Mouse (Mus musculus) large intestine, adult 2 months (tissue): ENCODE results near the gene Napepld. TPM values are rescaled to one million over a fixed set of nuclear protein-coding genes. Genes with fewer than 3 reads are reported as not detected.
A peak's percentile ranks its signal among the peaks of the same experiment; 100 is the strongest.

Source experiments
- DNase-seq: peaks from one replicate; pipeline ENCODE4 v3.0.0-alpha.2; 2012; ENCODE audit warnings: low read depth, low spot score
- WGBS: fragments of 180-500 bp; shearing (Covaris S2); methylation state at CpG from one replicate; pipeline ENCODE4 v1.1.7; 2018; 5-methylcytosine and 5-hydroxymethylcytosine counted together
- polyA plus RNA-seq: library from polyadenylated mRNA; depleted of rRNA; stranded (reverse); fragments of >200 nt; gene quantifications from 2 replicates; pipeline ENCODE4 v1.2.3, GENCODE M21; 2012; rRNA removed

Gene Napepld
- polyA plus RNA-seq = 2.7 and 2.8 TPM in 2 replicates

- under 1% methylated on average over 59 of the region's 59 CpGs for WGBS
- peak; percentile 88 for DNase-seq
Observed at GRCm38 (mm10) chr5:21701351-21702008, at the start of gene Napepld. Napepld (minus strand) TSS chr5:21701396.

- 97% methylated on average over 7 of the region's 8 CpGs for WGBS
Observed at GRCm38 (mm10) chr5:21745966-21746365, 44.8 kb upstream of the Napepld start.

GRCm38 (mm10) chr5:21744651-21745050, 43.5 kb upstream of the Napepld start:
- DNase-seq = no peak

More at GRCm38 (mm10) chr5:21745966-21746365, 44.8 kb upstream of the Napepld start:
- DNase-seq = no peak

GRCm38 (mm10) chr5:21743606-21744005, 42.4 kb upstream of the Napepld start:
- WGBS = 95% methylated on average over 10 of the region's 10 CpGs
- DNase-seq = no peak

- 89% methylated on average over 13 of the region's 13 CpGs for WGBS
- DNase-seq = no peak
Observed at GRCm38 (mm10) chr5:21739881-21740280, 38.7 kb upstream of the Napepld start.

- DNase-seq = no peak
- 80% methylated on average over 11 of the region's 11 CpGs for WGBS
Observed at GRCm38 (mm10) chr5:21739120-21739519, 37.9 kb upstream of the Napepld start.

- no peak for DNase-seq
- 8% methylated on average over 10 of the region's 10 CpGs for WGBS
Observed at GRCm38 (mm10) chr5:21737620-21738019, 36.4 kb upstream of the Napepld start.

GRCm38 (mm10) chr5:21736956-21737585, 35.9 kb upstream of the Napepld start, which contains the start of gene Pmpcb:
Pmpcb (plus strand) TSS chr5:21737141.
- WGBS = under 1% methylated on average over 42 of the region's 42 CpGs
- peak; percentile 67 for DNase-seq

GRCm38 (mm10) chr5:21736046-21736445, 34.9 kb upstream of the Napepld start:
- DNase-seq = no peak
- 79% methylated on average over 11 of the region's 11 CpGs for WGBS

GRCm38 (mm10) chr5:21735584-21735983, 34.4 kb upstream of the Napepld start:
- DNase-seq = peak; percentile 74

GRCm38 (mm10) chr5:21735100-21735499, 33.9 kb upstream of the Napepld start:
- DNase-seq = no peak
- WGBS = 78% methylated on average over 20 of the region's 20 CpGs

More at GRCm38 (mm10) chr5:21735584-21735983, 34.4 kb upstream of the Napepld start:
- WGBS = 18% methylated on average over 10 of the region's 10 CpGs

- WGBS = 13% methylated on average over 8 of the region's 8 CpGs
- no peak for DNase-seq
Observed at GRCm38 (mm10) chr5:21732930-21733329, 31.7 kb upstream of the Napepld start.

- WGBS = 88% methylated on average over 3 of the region's 3 CpGs
- no peak for DNase-seq
Observed at GRCm38 (mm10) chr5:21732177-21732911, 31.1 kb upstream of the Napepld start.

- WGBS = 84% methylated on average over 5 of the region's 5 CpGs
- no peak for DNase-seq
Observed at GRCm38 (mm10) chr5:21729107-21729506, 27.9 kb upstream of the Napepld start.

GRCm38 (mm10) chr5:21724872-21725271, 23.7 kb upstream of the Napepld start:
- no peak for DNase-seq
- WGBS = 56% methylated on average over 7 of the region's 7 CpGs

GRCm38 (mm10) chr5:21724427-21724826, 23.2 kb upstream of the Napepld start:
- 74% methylated on average over 1 of the region's 1 CpGs for WGBS
- no peak for DNase-seq

- WGBS = 91% methylated on average over 2 of the region's 2 CpGs
- no peak for DNase-seq
Observed at GRCm38 (mm10) chr5:21719209-21719608, 18.0 kb upstream of the Napepld start.

GRCm38 (mm10) chr5:21718546-21718945, 17.4 kb upstream of the Napepld start:
- no peak for DNase-seq
- WGBS = 84% methylated on average over 5 of the region's 5 CpGs

GRCm38 (mm10) chr5:21717165-21717715, 16.0 kb upstream of the Napepld start:
- 86% methylated on average over 10 of the region's 10 CpGs for WGBS
- DNase-seq = no peak

GRCm38 (mm10) chr5:21714447-21714846, 13.3 kb upstream of the Napepld start:
- WGBS = 93% methylated on average over 4 of the region's 4 CpGs
- no peak for DNase-seq
